8 mouse cellular contexts compared by ENCODE assay signal in genomic region chr15:99028874-99029458, GRCm38 (mm10). TPM values are rescaled to one million over a fixed set of nuclear protein-coding genes. Genes with fewer than 3 reads are reported as not detected.
A peak's percentile ranks its signal among the peaks of the same experiment; 100 is the strongest.
DNase-seq lines count a peak whose midpoint lies in the region; ATAC-seq and TF ChIP-seq lines count a peak whose summit lies in the region.

No protein-coding gene starts in this region.

- peaks cover 29% of the 10 kb centered on the region for H3K36me3 ChIP-seq in erythroblast, embryonic 14.5 days (ENCODE audit: control insufficient read depth)
- peaks cover 9% of the 10 kb centered on the region; the same call in 1 of the 2 replicates for H3K36me3 ChIP-seq in ES-E14 (ENCODE audit: control insufficient read depth, insufficient read depth, low read length, poor library complexity, severe bottlenecking)
- H3K36me3 ChIP-seq in forebrain, embryonic 15.5 days, result no peaks in the 10 kb centered on the region
- peaks cover 10% of the 10 kb centered on the region for H3K36me3 ChIP-seq in liver, embryonic 16.5 days (ENCODE audit: control insufficient read depth, insufficient read depth)

- peaks cover 54% of the 10 kb centered on the region for H3K4me1 ChIP-seq in erythroblast, embryonic 14.5 days (ENCODE audit: control insufficient read depth)
- H3K4me1 ChIP-seq in ES-E14 (ENCODE audit: control insufficient read depth in 2 of 2, insufficient read depth in 2 of 2, low read length in 2 of 2, poor library complexity in 1 of 2), result no peaks in the 10 kb centered on the region; a peak in 1 of 4 replicates
- peaks cover 24% of the 10 kb centered on the region for H3K4me1 ChIP-seq in forebrain, embryonic 15.5 days
- H3K4me1 ChIP-seq in liver, embryonic 16.5 days (ENCODE audit: control insufficient read depth, low read depth, low read length), result peaks cover 33% of the 10 kb centered on the region
- peaks cover 7% of the 10 kb centered on the region; the same call in 1 of the 2 replicates for H3K4me1 ChIP-seq in cerebellum, adult 2 months (ENCODE audit: control insufficient read depth, insufficient read depth, low read length)

- TF ChIP-seq CTCF in cerebellum, adult 2 months (IDR thresholded peaks at IDR 0.05; ENCODE audit: borderline replicate concordance, insufficient read depth, low read depth, low read length), result no peak

- TF ChIP-seq POLR2A in cerebellum, adult 2 months (IDR thresholded peaks at IDR 0.05; ENCODE audit: borderline replicate concordance, insufficient read depth, low read length), result no peak

- H3K27ac ChIP-seq in ES-E14 (ENCODE audit: insufficient read depth, low read depth, low read length, poor library complexity, severe bottlenecking), result peak overlapping the region; percentile 96; the same call in 1 of the 2 replicates
- H3K27ac ChIP-seq in forebrain, embryonic 15.5 days (replicated peaks), result no peak overlapping the region
- peak overlapping the region; percentile 96 for H3K27ac ChIP-seq in liver, embryonic 16.5 days (ENCODE audit: low read length)
- no peak overlapping the region for H3K27ac ChIP-seq in cerebellum, adult 2 months (ENCODE audit: insufficient read depth, low read length)

- peak overlapping the region; percentile 70 for H3K4me3 ChIP-seq in erythroblast, embryonic 14.5 days (replicated peaks)
- peak overlapping the region; percentile 94 for H3K4me3 ChIP-seq in ES-E14 (ENCODE audit: insufficient read depth in 1 of 2, low read depth in 1 of 2, low read length in 2 of 2, poor library complexity in 1 of 2, severe bottlenecking in 1 of 2)
- peak overlapping the region; percentile 44 for H3K4me3 ChIP-seq in forebrain, embryonic 15.5 days
- H3K4me3 ChIP-seq in liver, embryonic 16.5 days (ENCODE audit: low read depth, low read length), result peak overlapping the region; percentile 76
- H3K4me3 ChIP-seq in cerebellum, adult 2 months (replicated peaks; ENCODE audit: insufficient read depth, low read depth, low read length), result no peak overlapping the region

- 6% methylated on average over 10 of the region's 10 CpGs for WGBS in forebrain, embryonic 15.5 days
- under 1% methylated on average over 10 of the region's 10 CpGs for WGBS in liver, embryonic 16.5 days (ENCODE audit: insufficient replicate concordance)
- WGBS in cerebellum, adult 2 months, result 16% methylated on average over 10 of the region's 10 CpGs

- ATAC-seq in erythroblast, adult 5-6 weeks (replicated peaks; ENCODE audit: low FRiP score, poor library complexity, severe bottlenecking), result no peak
- no peak for ATAC-seq in forebrain, embryonic 15.5 days (replicated peaks)
- no peak for ATAC-seq in liver, embryonic 16.5 days (ENCODE audit: low read depth)

- peaks cover 5% of the 10 kb centered on the region for H3K27me3 ChIP-seq in erythroblast, embryonic 14.5 days (ENCODE audit: control insufficient read depth)
- H3K27me3 ChIP-seq in forebrain, embryonic 15.5 days, result 0 out of 2 replicates have a peak, but pooled peaks cover 2% of the 10 kb centered on the region
- no peaks in the 10 kb centered on the region for H3K27me3 ChIP-seq in liver, embryonic 16.5 days (ENCODE audit: control insufficient read depth, insufficient read depth, low read depth, low read length)
- H3K27me3 ChIP-seq in cerebellum, adult 2 months (ENCODE audit: control insufficient read depth, insufficient read depth, low read length), result no peaks in the 10 kb centered on the region; the same call in 1 of the 2 replicates

- no peaks in the 10 kb centered on the region for H3K9me3 ChIP-seq in erythroblast, embryonic 14.5 days (ENCODE audit: control insufficient read depth, low read length)
- H3K9me3 ChIP-seq in ES-E14 (ENCODE audit: control insufficient read depth, insufficient read depth, low read depth, low read length), result no peaks in the 10 kb centered on the region
- no peaks in the 10 kb centered on the region for H3K9me3 ChIP-seq in forebrain, embryonic 15.5 days
- no peaks in the 10 kb centered on the region for H3K9me3 ChIP-seq in liver, embryonic 16.5 days (replicated peaks; ENCODE audit: control insufficient read depth, low read length)

- H3K4me2 ChIP-seq in forebrain, embryonic 15.5 days (replicated peaks), result peak overlapping the region; percentile 72
- H3K4me2 ChIP-seq in liver, embryonic 16.5 days (ENCODE audit: low read depth, low read length), result peak overlapping the region; percentile 79

- no peak for DNase-seq in ES-E14 (ENCODE audit: low read depth, low spot score)
- DNase-seq in left cerebral cortex, postnatal 14 days (ENCODE audit: low spot score in 2 of 2), result no peak
- no peak for DNase-seq in layer of hippocampus, adult 11-12 months (ENCODE audit: low spot score)
- DNase-seq in cerebellum, adult 2 months, result no peak

- peak overlapping the region; percentile 94 for H3K9ac ChIP-seq in ES-E14 (ENCODE audit: insufficient read depth, low read depth, low read length, poor library complexity, severe bottlenecking)
- H3K9ac ChIP-seq in forebrain, embryonic 15.5 days (replicated peaks), result peak overlapping the region; percentile 38
- peak overlapping the region; percentile 90 for H3K9ac ChIP-seq in liver, embryonic 16.5 days (ENCODE audit: low read depth, low read length)

- in situ Hi-C loops in ES-E14 (cut with MboI; ENCODE audit: low sequenced_read_pairs in 2 of 2, unreplicated experiment in 2 of 2), result no loop called here

- intact Hi-C loops in left cerebral cortex, postnatal 14 days (cut with DNase I), result loop anchor here (10.0 kb wide), 1 partner anchor 46 kb away; the partner anchor contains the start of gene Troap

TF ChIP-seq in ES-E14, 5 proteins besides CTCF, POLR2A, EP300 and RAD21:
- TF ChIP-seq ZC3H11A (IDR thresholded peaks at IDR 0.05; ENCODE audit: borderline replicate concordance, low read depth, low read length), result no peak
- no peak for TF ChIP-seq HCFC1 (IDR thresholded peaks at IDR 0.05; ENCODE audit: borderline replicate concordance, insufficient read depth, low read length)
- 0 out of 2 replicates have a peak, but pooled peaks have one; percentile 10 for TF ChIP-seq ZNF384 (IDR thresholded peaks at IDR 0.05; ENCODE audit: low read depth, low read length)
- no peak for TF ChIP-seq CHD2 (IDR thresholded peaks at IDR 0.05; ENCODE audit: low read depth, low read length)

RNA-seq across cellular contexts. Expression of gene Tuba1c, which starts 0.7 kb away (rescaled TPM):
- 12.6 and 20.7 TPM in 2 replicates for polyA plus RNA-seq in erythroblast, embryonic 14.5 days (2012)
- 73.8 and 96.1 TPM in 2 replicates for total RNA-seq in erythroblast, adult 5-6 weeks (2015; ENCODE audit: low replicate concordance)
- 36.4 and 46.4 TPM in 2 replicates for total RNA-seq in erythroblast, adult 5-6 weeks (2017; ENCODE audit: low replicate concordance)
- total RNA-seq in ES-E14 (2012; rRNA removed), result 335 and 424 TPM in 2 replicates
- 45.7 and 53.5 TPM in 2 replicates for polyA plus RNA-seq in forebrain, embryonic 15.5 days (2015; fragmentation: Nextera tagmentation; extraction: Ambion mirVana)
- 251 and 260 TPM in 2 replicates for polyA plus RNA-seq in liver, embryonic 16.5 days (2015; fragmentation: Nextera tagmentation; extraction: Ambion mirVana)
- 100 to 1,000 TPM; 129 to 142 TPM for total RNA-seq in left cerebral cortex, postnatal 14 days (2021)
- 6.4 and 9.0 TPM in 2 replicates for polyA plus RNA-seq in cerebellum, adult 2 months (2012; rRNA removed)

RNA-seq across cellular contexts. Expression of gene Prph, which starts 26.0 kb away (rescaled TPM):
- polyA plus RNA-seq in erythroblast, embryonic 14.5 days (2012), result not detected in 2 replicates
- total RNA-seq in erythroblast, adult 5-6 weeks (2015; ENCODE audit: low replicate concordance), result not detected in 2 replicates
- not detected in 2 replicates for total RNA-seq in erythroblast, adult 5-6 weeks (2017; ENCODE audit: low replicate concordance)
- 15.1 and 20.6 TPM in 2 replicates for total RNA-seq in ES-E14 (2012; rRNA removed)
- 0.97 and 1.3 TPM in 2 replicates for polyA plus RNA-seq in forebrain, embryonic 15.5 days (2015; fragmentation: Nextera tagmentation; extraction: Ambion mirVana)
- 0.86 and 1.1 TPM in 2 replicates for polyA plus RNA-seq in liver, embryonic 16.5 days (2015; fragmentation: Nextera tagmentation; extraction: Ambion mirVana)
- total RNA-seq in left cerebral cortex, postnatal 14 days (2021), result 1 to 10 TPM; 1.7 to 6.2 TPM
- 25.7 and 37.7 TPM in 2 replicates for polyA plus RNA-seq in cerebellum, adult 2 months (2012; rRNA removed)

RNA-seq across cellular contexts. Expression of gene Troap, which starts 45.4 kb away (rescaled TPM):
- 17.1 and 18.1 TPM in 2 replicates for polyA plus RNA-seq in erythroblast, embryonic 14.5 days (2012)
- 11.9 and 21.7 TPM in 2 replicates for total RNA-seq in erythroblast, adult 5-6 weeks (2015; ENCODE audit: low replicate concordance)
- 20.4 and 28.1 TPM in 2 replicates for total RNA-seq in erythroblast, adult 5-6 weeks (2017; ENCODE audit: low replicate concordance)
- 27.8 and 32.1 TPM in 2 replicates for total RNA-seq in ES-E14 (2012; rRNA removed)
- 19.8 and 24.8 TPM in 2 replicates for polyA plus RNA-seq in forebrain, embryonic 15.5 days (2015; fragmentation: Nextera tagmentation; extraction: Ambion mirVana)
- polyA plus RNA-seq in liver, embryonic 16.5 days (2015; fragmentation: Nextera tagmentation; extraction: Ambion mirVana), result 13.3 and 15.2 TPM in 2 replicates
- 1 to 10 TPM; 1.0 to 1.1 TPM for total RNA-seq in left cerebral cortex, postnatal 14 days (2021)
- polyA plus RNA-seq in cerebellum, adult 2 months (2012; rRNA removed), result 0.07 and 0.22 TPM in 2 replicates

RNA-seq across cellular contexts. Expression of gene C1ql4, which starts 58.7 kb away (rescaled TPM):
- not detected in 2 replicates for polyA plus RNA-seq in erythroblast, embryonic 14.5 days (2012)
- total RNA-seq in erythroblast, adult 5-6 weeks (2015; ENCODE audit: low replicate concordance), result not detected in 2 replicates
- total RNA-seq in erythroblast, adult 5-6 weeks (2017; ENCODE audit: low replicate concordance), result not detected in 2 replicates
- 3.1 and 3.7 TPM in 2 replicates for total RNA-seq in ES-E14 (2012; rRNA removed)
- polyA plus RNA-seq in forebrain, embryonic 15.5 days (2015; fragmentation: Nextera tagmentation; extraction: Ambion mirVana), result 0.28 and 0.33 TPM in 2 replicates
- not detected in 2 replicates for polyA plus RNA-seq in liver, embryonic 16.5 days (2015; fragmentation: Nextera tagmentation; extraction: Ambion mirVana)
- total RNA-seq in left cerebral cortex, postnatal 14 days (2021), result not detected
- polyA plus RNA-seq in cerebellum, adult 2 months (2012; rRNA removed), result 1.3 and 1.6 TPM in 2 replicates

Comparison
In these comparisons a context has a peak if more than half of its experiments do, and no peak if none do; other contexts are left out.
1. H3K27ac ChIP-seq: peak in ES-E14 (single experiment) and liver, embryonic 16.5 days (single experiment); none in forebrain, embryonic 15.5 days (single experiment) and cerebellum, adult 2 months (single experiment).
2. H3K9ac ChIP-seq: peak in every context shown above with its lines; median percentile 94 in ES-E14; 90 in liver, embryonic 16.5 days; 38 in forebrain, embryonic 15.5 days.
3. RNA of gene Prph, which starts 26.0 kb away (polyA plus RNA-seq): 25.7 to 37.7 TPM in cerebellum, adult 2 months; 0.86 to 1.1 TPM in liver, embryonic 16.5 days, 0.97 to 1.3 TPM in forebrain, embryonic 15.5 days and not detected in erythroblast, embryonic 14.5 days; every median in the first group is over 10 times any median in the second.
4. RNA of gene Troap, which starts 45.4 kb away (polyA plus RNA-seq): 19.8 to 24.8 TPM in forebrain, embryonic 15.5 days, 17.1 to 18.1 TPM in erythroblast, embryonic 14.5 days and 13.3 to 15.2 TPM in liver, embryonic 16.5 days; 0.07 to 0.22 TPM in cerebellum, adult 2 months; every median in the first group is over 10 times any median in the second.